Mouse (Mus musculus) Muller cell, postnatal 12 days (primary cell): ENCODE results near the gene Slc35d2.

ENCODE experiments used
- DNase-seq: peaks from one replicate; pipeline ENCODE4 v3.0.0-alpha.2; 2015; ENCODE audit errors: inconsistent ontology term

Gene Slc35d2

GRCm38 (mm10) chr13:64128858-64129615 is at the start of gene Slc35d2:
Gene Slc35d2, minus strand, starts transcription at chr13:64129368.
- peak; percentile 61 for DNase-seq

DNA sequence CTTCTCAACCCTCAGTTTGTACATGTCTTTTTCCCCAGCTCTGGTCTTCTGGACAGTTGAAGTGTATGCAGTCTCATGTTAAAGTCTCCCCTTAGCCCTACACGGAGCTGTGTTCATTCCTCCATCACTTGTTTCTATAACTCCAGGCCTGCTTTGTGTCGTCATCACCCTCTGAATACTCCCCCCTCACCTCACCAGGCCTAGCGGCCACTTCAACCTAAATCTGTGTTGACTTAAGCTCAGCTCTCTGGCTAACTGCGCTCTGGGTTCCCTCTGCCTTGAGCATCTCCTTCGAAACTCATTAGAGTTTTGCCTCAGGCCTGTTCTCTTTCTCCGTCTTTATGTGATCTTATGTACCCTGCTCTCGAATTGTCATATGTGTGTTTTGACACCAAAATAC is 48.8 kb upstream of the Slc35d2 start:
- DNase-seq, result no peak

- DNase-seq, result no peak
Measured at GRCm38 (mm10) chr13:64169746-64170145, 40.6 kb upstream of the Slc35d2 start.

GRCm38 (mm10) chr13:64163147-64163715 is 34.1 kb upstream of the Slc35d2 start:
- no peak for DNase-seq

DNA sequence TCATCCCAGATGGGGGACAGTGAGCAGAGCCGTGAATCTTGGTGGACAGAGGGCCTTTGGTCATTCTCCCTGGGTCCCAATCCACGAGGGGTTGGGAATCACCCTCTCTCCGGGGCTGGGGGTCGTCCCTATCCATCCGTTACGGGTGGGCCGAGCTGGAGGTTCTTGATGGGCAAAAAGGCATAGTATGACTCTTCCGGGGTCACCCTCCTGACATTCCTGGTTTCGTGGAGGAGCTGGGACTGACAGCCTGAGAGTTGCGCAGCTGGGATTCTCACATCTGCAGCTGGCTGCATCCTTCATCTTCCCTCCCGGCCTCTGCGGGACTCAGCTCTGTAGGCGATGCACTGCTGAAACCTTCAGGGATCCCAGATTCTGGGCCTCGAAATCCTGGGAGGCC is 33.5 kb upstream of the Slc35d2 start:
- no peak for DNase-seq

DNA sequence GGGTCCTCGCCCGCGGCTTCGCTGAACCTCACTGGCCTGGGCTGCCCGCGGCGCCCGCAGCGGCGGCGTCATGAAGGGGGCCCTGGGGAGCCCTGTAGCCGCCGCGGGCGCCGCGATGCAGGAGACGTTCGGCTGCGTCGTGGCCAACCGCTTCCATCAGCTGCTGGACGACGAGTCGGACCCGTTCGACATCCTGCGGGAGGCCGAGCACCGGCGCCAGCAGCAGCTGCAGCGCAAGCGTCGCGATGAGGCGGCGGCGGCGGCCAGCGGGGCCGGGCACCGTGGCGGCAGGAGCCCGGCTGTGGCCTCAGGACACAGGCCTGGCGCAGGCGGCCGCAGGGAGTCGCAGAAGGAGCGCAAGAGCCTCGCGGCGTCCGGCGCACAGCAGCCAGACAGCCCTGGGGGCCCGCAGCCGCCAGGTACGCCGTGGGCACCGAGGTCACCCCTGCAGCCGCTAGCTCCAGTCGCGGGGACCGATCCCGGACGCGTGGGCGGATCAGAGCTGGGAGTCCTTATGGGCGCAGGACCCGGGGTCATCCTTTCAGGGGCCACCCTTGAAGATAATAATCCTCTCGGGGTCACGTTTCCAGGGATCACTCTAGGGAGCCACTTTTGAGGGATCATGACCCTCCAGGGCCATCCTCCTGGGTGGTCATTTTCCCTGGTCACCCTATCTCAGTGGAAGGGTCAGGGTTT is 32.9 kb upstream of the Slc35d2 start:
- no peak for DNase-seq

GRCm38 (mm10) chr13:64161548-64161915 is 32.4 kb upstream of the Slc35d2 start, which contains the start of gene Habp4:
Gene Habp4, plus strand, starts transcription at chr13:64161824.
- peak; percentile 99 for DNase-seq

DNA sequence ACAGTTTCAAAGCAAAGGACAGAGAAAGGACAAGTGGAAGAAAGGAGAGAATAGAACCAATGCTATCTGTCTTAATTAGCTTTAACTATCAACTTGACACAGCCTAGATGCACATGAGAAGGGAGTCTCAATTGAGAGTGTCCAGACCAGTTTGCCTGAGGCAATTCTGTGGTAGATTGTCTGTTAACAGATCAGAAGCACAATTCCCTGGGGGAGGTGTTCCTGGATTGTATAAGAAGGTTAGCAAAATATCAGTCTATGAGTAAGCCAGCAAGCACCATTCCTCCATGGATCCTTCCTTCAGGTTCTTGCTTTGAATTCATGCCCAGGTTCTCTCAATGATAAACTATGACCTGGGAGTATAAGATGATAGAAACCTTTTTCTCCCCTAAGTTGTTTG is 27.8 kb upstream of the Slc35d2 start:
- DNase-seq, result no peak

DNA sequence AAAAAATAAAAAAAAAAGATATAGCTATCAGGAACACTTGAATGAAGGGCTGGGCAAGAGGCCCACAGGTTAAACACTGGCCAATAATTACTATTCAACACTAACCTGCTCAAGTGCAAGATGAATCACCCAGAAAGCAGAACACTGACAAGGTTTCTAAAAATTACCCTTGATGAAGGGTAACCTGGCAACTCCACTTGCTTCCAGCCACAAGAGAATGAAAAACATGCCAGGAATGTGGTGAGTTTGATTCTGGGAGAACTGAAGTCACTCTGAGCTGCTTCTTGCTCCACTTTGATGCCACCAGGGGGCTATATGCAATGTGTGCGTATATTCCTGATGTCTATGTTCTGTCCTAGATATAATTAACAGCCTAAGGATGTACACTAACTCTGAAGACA is 26.0 kb upstream of the Slc35d2 start:
- peak; percentile 87 for DNase-seq

GRCm38 (mm10) chr13:64154651-64155050 is 25.5 kb upstream of the Slc35d2 start:
- DNase-seq, result no peak

GRCm38 (mm10) chr13:64153751-64154267 is 24.6 kb upstream of the Slc35d2 start:
- peak; percentile 90 for DNase-seq

DNA sequence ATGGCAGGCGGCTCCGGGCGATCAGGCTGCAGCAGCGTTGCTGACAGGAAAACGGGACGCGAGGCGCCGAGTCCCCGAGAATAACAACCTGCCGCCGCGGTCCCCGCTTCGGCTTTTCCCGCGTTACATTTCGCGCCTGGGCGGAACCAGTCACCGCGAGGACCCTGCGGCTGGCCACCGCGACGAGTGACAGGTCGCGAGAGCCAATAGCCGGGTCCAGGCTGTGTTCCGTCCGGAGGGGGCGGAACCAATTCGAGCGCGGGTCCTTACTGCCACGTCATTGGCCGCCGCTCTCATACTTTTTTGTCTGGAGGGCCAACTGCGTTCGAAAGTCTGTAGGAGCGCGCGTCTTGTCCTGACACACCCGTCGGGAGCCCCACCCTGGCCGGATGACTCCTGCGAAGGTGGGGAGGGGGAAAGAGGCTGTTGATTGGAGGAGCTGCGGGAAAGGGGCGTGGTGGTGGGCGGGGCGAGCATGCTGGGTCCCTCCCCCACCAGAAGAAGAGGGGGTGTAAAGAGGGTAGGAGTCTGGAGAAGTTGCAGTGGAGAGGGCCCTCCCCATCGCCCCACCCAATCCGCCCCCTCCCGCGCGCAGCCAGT is 24.0 kb upstream of the Slc35d2 start, which contains the start of gene Zfp367:
Zfp367 (minus strand) TSS at position 120 of the 600 bp plus-strand sequence.
- peak; percentile 100 for DNase-seq

DNA sequence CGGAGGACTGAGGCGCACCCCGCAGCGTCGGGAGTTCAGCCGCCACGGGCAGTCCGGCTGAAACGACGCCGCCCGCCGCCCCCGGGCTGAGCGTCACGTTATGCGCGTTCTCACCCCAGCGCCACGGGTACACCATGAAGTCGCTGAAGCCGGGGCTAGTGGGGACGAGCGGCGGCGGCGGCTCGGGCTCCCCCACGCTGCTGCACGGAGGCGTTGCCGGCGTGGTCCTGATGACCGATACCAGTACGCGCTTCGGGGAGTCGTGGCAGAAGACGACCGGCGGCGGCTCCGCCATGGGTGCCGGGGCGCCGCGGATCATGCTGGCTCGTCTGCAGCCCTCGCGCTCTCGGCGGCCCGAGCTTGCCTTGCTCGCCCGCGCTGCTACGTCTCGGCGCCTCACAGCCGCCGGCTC is 23.5 kb upstream of the Slc35d2 start:
- DNase-seq, result no peak

DNA sequence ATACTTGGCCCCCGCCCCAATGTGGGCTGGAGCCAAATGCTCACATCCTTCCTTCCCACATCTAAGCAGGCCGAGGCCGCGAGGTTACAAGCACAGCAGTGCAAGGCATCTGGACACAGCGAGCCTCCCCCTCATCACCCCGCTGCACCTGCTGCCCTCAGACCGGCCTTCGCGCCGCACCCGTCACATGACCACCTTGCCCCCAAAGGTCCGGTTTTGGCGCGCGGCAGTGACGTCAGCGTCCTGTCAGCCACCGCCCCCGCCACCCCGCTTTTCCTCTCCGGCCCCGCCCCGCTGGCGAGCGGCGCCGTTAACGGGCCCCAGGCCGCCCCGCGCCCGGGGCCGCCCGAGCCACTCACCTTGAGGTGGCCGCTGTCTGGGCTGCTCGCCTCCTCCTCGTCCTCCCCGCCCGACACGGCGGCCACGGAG is 23.1 kb upstream of the Slc35d2 start:
- DNase-seq, result peak; percentile 89

DNA sequence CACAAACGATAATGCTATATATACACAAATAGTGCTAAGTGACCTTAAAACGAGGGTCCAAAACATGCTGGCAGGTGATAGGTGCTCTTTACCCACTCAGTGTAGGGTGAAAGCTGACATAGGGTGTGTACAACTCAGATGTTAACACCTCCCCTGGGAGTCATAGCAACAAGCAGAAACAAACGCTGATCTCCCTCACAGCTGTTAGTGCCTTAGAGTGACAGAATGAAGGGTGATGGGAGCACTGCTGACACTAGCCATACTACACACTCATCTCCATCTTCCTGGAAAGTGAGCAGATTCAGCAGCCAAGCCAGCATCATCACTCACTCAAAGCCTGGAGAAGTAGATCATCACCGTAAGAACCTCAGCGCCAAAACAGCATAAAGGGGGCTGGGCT is 21.0 kb upstream of the Slc35d2 start:
- DNase-seq, result no peak

DNA sequence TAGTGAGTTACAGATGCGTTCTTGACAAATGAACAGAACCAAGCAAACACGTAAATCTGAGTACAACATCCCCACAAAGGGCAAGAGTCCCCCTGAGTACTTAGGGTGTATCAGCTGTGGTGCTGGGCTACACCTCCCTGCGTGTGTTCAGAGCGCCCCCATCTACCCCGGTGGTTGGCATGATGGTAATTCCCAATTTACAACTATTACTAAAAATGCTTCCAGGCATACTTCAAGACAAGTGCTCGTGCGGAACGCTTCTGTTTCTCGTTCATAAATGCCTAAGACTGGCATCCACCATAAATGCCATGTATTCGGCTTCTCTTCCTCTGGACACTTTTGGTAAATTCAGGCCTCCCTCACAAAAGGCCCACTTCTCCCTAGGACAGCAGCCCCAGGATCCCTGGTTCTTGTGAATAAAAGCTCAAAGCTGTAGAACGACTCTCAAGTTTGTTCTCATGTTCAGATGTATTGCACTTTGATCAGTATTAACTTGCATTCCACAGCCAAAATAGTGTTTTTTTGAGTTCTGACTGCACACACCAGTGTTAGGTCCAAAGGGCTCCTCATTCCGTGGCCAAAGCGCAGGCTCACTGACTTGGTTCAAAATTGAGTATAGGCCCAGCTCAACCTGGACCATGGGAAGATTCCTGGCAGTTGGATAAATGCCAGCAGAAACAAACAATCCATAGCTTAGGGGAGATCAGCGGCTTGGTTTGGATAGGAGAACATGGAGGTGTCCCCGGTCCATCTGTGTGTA is 628 bp upstream of the Slc35d2 start:
- peak; percentile 63 for DNase-seq

DNA sequence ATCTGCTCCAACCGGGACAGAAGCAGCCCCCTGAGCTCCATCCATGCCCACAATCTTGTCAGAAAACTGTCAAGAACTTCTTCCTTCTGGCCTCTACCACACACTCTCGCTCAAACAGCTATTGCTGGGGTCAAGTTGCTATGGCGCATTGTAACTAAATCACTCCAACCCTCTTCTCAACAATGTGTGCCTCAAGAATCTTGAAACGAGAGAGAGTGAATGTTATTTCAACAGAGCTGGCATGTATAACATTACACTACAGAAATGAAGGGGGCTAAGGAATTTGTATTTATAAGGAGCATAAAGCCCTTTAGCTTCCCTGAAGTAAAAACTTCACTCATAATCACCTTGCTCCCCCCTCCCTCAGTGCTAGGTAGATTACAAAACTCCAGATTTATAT is 2.9 kb downstream of the Slc35d2 start:
- DNase-seq, result no peak

- no peak for DNase-seq
Measured at GRCm38 (mm10) chr13:64124886-64125285, 4.3 kb downstream of the Slc35d2 start.

DNA sequence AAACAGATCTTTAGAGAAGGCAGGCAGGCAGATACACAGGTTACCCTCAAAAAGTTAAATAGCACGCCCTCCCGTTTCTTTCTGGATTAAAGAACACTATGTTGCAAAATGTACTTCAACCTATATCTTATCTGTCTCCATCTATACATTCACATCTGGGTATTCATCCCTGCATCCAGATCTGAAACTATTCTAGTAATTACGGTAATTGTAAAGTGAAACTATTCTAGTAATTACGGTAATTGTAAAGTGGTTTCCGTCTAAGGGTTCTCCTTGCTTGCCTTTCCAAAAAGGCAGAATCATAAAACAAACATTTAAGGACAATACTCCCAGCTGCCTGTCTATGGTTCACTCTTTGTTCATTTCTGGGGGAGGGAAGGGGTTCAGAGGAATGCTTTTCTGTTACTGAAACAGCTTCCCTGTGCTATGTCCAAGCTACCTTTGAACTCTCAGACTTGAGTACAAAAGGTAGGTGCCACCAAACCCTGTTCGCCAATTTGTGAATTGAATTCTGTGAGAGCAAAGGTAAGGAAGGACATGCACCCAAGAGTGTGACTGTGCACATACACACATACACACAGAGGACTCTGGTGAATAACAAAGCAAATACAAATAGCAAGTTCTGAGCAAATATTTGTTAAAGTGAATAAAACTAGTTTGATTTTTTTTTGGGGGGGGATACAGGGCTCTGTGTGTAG is 5.5 kb downstream of the Slc35d2 start:
- no peak for DNase-seq

GRCm38 (mm10) chr13:64120760-64121159 is 8.4 kb downstream of the Slc35d2 start:
- no peak for DNase-seq

DNA sequence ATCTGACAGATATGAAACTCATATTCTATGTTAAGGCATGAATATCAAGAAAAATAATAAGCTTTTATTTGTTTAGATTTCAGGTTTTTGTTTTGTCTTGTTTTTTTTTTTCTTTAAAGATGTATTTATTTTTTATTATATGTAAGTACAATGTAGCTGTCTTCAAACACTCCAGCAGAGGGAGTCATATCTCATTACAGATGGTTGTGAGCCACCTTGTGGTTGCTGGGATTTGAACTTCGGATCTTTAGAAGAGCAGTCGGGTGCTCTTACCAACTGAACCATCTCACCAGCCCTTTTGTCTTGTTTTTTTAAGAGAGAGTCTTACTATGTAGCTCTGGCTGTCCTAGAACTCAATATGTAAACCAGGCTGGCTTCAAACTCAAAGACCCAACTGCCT is 11.7 kb downstream of the Slc35d2 start:
- DNase-seq, result no peak
